Mouse (Mus musculus) cortical plate, adult 2 months (tissue): Measurements from ENCODE around the gene D230025D16Rik.

Experiments
- CTCF ChIP-seq: fragments of 200-500 bp; IDR thresholded peaks from 2 replicates; pipeline ENCODE4 v1.5.1; 2011; ENCODE audit warnings: mild to moderate bottlenecking, control low read depth, low read length; ENCODE audit not compliant: insufficient read depth; ENCODE audit errors: extremely low read depth
- POLR2A ChIP-seq: fragments of 200-500 bp; IDR thresholded peaks from 2 replicates; pipeline ENCODE4 v1.6.1; 2011; ENCODE audit warnings: mild to moderate bottlenecking, low read length, control low read depth; ENCODE audit not compliant: insufficient read depth; ENCODE audit errors: extremely low read depth

- peak; percentile 71 for TF ChIP-seq CTCF
- no peak for TF ChIP-seq POLR2A
Measured at GRCm38 (mm10) chr8:105290554-105291314, 65.8 kb downstream of the D230025D16Rik start.
